Mouse (Mus musculus) heart, adult 10 weeks (tissue): ENCODE results near the gene Pdcd4. TPM values are rescaled to one million over a fixed set of nuclear protein-coding genes. Genes with fewer than 3 reads are reported as not detected.

Experiments used
- polyA plus RNA-seq: library from polyadenylated mRNA; stranded (reverse); fragments of 350-450 nt; fragmentation: Illumina TruSeq; extraction: RNeasy Lipid Tissue Mini Kit (QIAGEN cat#74804); gene quantifications from one replicate; pipeline ENCODE4 v1.2.3, GENCODE M21; 2014; ENCODE audit warnings: low read depth, low replicate concordance

Gene Pdcd4
- polyA plus RNA-seq = 15.0 TPM

GRCm38 (mm10) chr19:53892061-53892460, at the start of gene Pdcd4:
Gene Pdcd4, plus strand, starts transcription at chr19:53892231.

GRCm38 (mm10) chr19:53943802-53944785, 52.1 kb downstream of the Pdcd4 start, which contains the start of the genes Shoc2 and Bbip1:
Gene Shoc2, plus strand, starts transcription at chr19:53944306.
Gene Bbip1, minus strand, starts transcription at chr19:53944627.

Other genes starting within 250 kb of the Pdcd4 start
- gene Rbm20, start 214.9 kb upstream of the Pdcd4 start, polyA plus RNA-seq = 170 TPM
- 23.7 TPM for gene Shoc2, start 52.1 kb downstream of the Pdcd4 start, polyA plus RNA-seq
- 79.9 TPM for gene Bbip1, start 52.4 kb downstream of the Pdcd4 start, polyA plus RNA-seq
- gene Adra2a, start 151.9 kb downstream of the Pdcd4 start, polyA plus RNA-seq = not detected